Mouse (Mus musculus): ENCODE measurements around the gene Oser1.

- TF ChIP-seq CTCF (IDR thresholded peaks at IDR 0.05; ENCODE audit: control insufficient read depth, insufficient read depth, insufficient read length) (no peak), MYOG (IDR thresholded peaks at IDR 0.05; ENCODE audit: control insufficient read depth, extremely low read depth, insufficient read length) (no peak), USF1 (IDR thresholded peaks at IDR 0.05; ENCODE audit: low read depth) (no peak), MYOD1 (IDR thresholded peaks at IDR 0.05; ENCODE audit: control insufficient read depth, insufficient read length, low read depth) (no peak), FOSL1 (IDR thresholded peaks at IDR 0.05; ENCODE audit: insufficient read depth, low read length, poor library complexity, severe bottlenecking) (no peak), CEBPB (IDR thresholded peaks at IDR 0.05; ENCODE audit: low read depth) (no peak), MAX (IDR thresholded peaks at IDR 0.05) (no peak)
These were observed 45.2 kb upstream of the Oser1 start for GRCm38 (mm10) chr2:163469711-163470110.
